Mouse (Mus musculus): ENCODE results near the gene Rab3b. TPM values are rescaled to one million over a fixed set of nuclear protein-coding genes. Genes with fewer than 3 reads are reported as not detected.

Rab3b gene
- polyA plus RNA-seq, 1 experiment from 2014 or later, result 29.5 TPM

- H3K4me1 ChIP-seq, result no peaks in the 10 kb centered on the region
- H3K9ac ChIP-seq (replicated peaks), result no peak overlapping the region
- H3K36me3 ChIP-seq, result no peaks in the 10 kb centered on the region
- H3K4me2 ChIP-seq (replicated peaks), result no peak overlapping the region
- no peak overlapping the region for H3K27ac ChIP-seq (replicated peaks)
- 88% methylated on average over 6 of the region's 6 CpGs for WGBS
- no peak for ATAC-seq (ENCODE audit: low FRiP score, low read depth)
- no peaks in the 10 kb centered on the region for H3K9me3 ChIP-seq
- H3K4me3 ChIP-seq, result no peak overlapping the region
- H3K27me3 ChIP-seq, result no peaks in the 10 kb centered on the region
Measured at GRCm38 (mm10) chr4:108963017-108963416, 84.2 kb downstream of the Rab3b start.

GRCm38 (mm10) chr4:108969517-108969916 lies 90.7 kb downstream of the Rab3b start:
- H3K36me3 ChIP-seq, result no peaks in the 10 kb centered on the region
- H3K27me3 ChIP-seq, result no peaks in the 10 kb centered on the region
- 81% methylated on average over 3 of the region's 3 CpGs for WGBS
- no peak overlapping the region for H3K4me2 ChIP-seq (replicated peaks)
- no peaks in the 10 kb centered on the region for H3K9me3 ChIP-seq
- no peak for ATAC-seq (ENCODE audit: low FRiP score, low read depth)
- no peak overlapping the region for H3K4me3 ChIP-seq
- no peak overlapping the region for H3K9ac ChIP-seq (replicated peaks)
- H3K27ac ChIP-seq (replicated peaks), result no peak overlapping the region
- no peaks in the 10 kb centered on the region for H3K4me1 ChIP-seq

GRCm38 (mm10) chr4:108971054-108971453 lies 92.2 kb downstream of the Rab3b start:
- whole genome bisulfite sequencing, result 84% methylated on average over 5 of the region's 5 CpGs
- no peak overlapping the region for H3K9ac ChIP-seq (replicated peaks)
- H3K27me3 ChIP-seq, result 0 out of 2 replicates have a peak, but pooled peaks cover 2% of the 10 kb centered on the region
- H3K4me1 ChIP-seq, result no peaks in the 10 kb centered on the region
- no peak overlapping the region for H3K27ac ChIP-seq (replicated peaks)
- no peaks in the 10 kb centered on the region for H3K36me3 ChIP-seq
- H3K4me2 ChIP-seq (replicated peaks), result no peak overlapping the region
- ATAC-seq (ENCODE audit: low FRiP score, low read depth), result no peak
- H3K9me3 ChIP-seq, result no peaks in the 10 kb centered on the region
- H3K4me3 ChIP-seq, result no peak overlapping the region

- no peak for ATAC-seq (ENCODE audit: low FRiP score, low read depth)
- Histone ChIP-seq H3K9me3 (no peaks in the 10 kb centered on the region), H3K27me3 (0 out of 2 replicates have a peak, but pooled peaks cover 4% of the 10 kb centered on the region), H3K36me3 (no peaks in the 10 kb centered on the region), H3K4me2 (replicated peaks) (no peak overlapping the region), H3K27ac (replicated peaks) (no peak overlapping the region), H3K4me1 (no peaks in the 10 kb centered on the region), H3K9ac (replicated peaks) (no peak overlapping the region), H3K4me3 (no peak overlapping the region)
- 45% methylated on average over 6 of the region's 6 CpGs for WGBS
Measured at GRCm38 (mm10) chr4:108976458-108977071, 97.7 kb downstream of the Rab3b start.

- WGBS, result 67% methylated on average over 1 of the region's 1 CpGs
- Histone ChIP-seq H3K27ac (replicated peaks) (no peak overlapping the region), H3K27me3 (no peaks in the 10 kb centered on the region), H3K4me2 (replicated peaks) (no peak overlapping the region), H3K36me3 (no peaks in the 10 kb centered on the region), H3K4me3 (no peak overlapping the region), H3K4me1 (no peaks in the 10 kb centered on the region), H3K9me3 (no peaks in the 10 kb centered on the region), H3K9ac (replicated peaks) (no peak overlapping the region)
- ATAC-seq (ENCODE audit: low FRiP score, low read depth), result no peak
Measured at GRCm38 (mm10) chr4:108986833-108987472, 108.1 kb downstream of the Rab3b start.

- H3K4me1 ChIP-seq, result no peaks in the 10 kb centered on the region
- H3K9ac ChIP-seq (replicated peaks), result no peak overlapping the region
- H3K4me2 ChIP-seq (replicated peaks), result no peak overlapping the region
- H3K4me3 ChIP-seq, result no peak overlapping the region
- no peaks in the 10 kb centered on the region for H3K27me3 ChIP-seq
- no peak overlapping the region for H3K27ac ChIP-seq (replicated peaks)
- no peak for ATAC-seq (ENCODE audit: low FRiP score, low read depth)
- no peaks in the 10 kb centered on the region for H3K9me3 ChIP-seq
- H3K36me3 ChIP-seq, result no peaks in the 10 kb centered on the region
- 80% methylated on average over 4 of the region's 4 CpGs for WGBS
Measured at GRCm38 (mm10) chr4:108987473-108987842, 108.6 kb downstream of the Rab3b start.

GRCm38 (mm10) chr4:108989430-108989829 lies 110.6 kb downstream of the Rab3b start:
- H3K36me3 ChIP-seq, result no peaks in the 10 kb centered on the region
- ATAC-seq (ENCODE audit: low FRiP score, low read depth), result no peak
- H3K4me2 ChIP-seq (replicated peaks), result no peak overlapping the region
- no peaks in the 10 kb centered on the region for H3K4me1 ChIP-seq
- no peak overlapping the region for H3K27ac ChIP-seq (replicated peaks)
- H3K9me3 ChIP-seq, result no peaks in the 10 kb centered on the region
- no peaks in the 10 kb centered on the region for H3K27me3 ChIP-seq
- no peak overlapping the region for H3K9ac ChIP-seq (replicated peaks)
- WGBS, result 72% methylated on average over 2 of the region's 2 CpGs
- H3K4me3 ChIP-seq, result no peak overlapping the region

- no peaks in the 10 kb centered on the region for H3K9me3 ChIP-seq
- ATAC-seq (ENCODE audit: low FRiP score, low read depth), result no peak
- no peak overlapping the region for H3K9ac ChIP-seq (replicated peaks)
- H3K36me3 ChIP-seq, result no peaks in the 10 kb centered on the region
- no peaks in the 10 kb centered on the region for H3K27me3 ChIP-seq
- H3K27ac ChIP-seq (replicated peaks), result no peak overlapping the region
- H3K4me3 ChIP-seq, result no peak overlapping the region
- H3K4me2 ChIP-seq (replicated peaks), result no peak overlapping the region
- H3K4me1 ChIP-seq, result no peaks in the 10 kb centered on the region
Measured at GRCm38 (mm10) chr4:108990032-108990431, 111.2 kb downstream of the Rab3b start.

GRCm38 (mm10) chr4:108990571-108990970 lies 111.7 kb downstream of the Rab3b start:
- no peaks in the 10 kb centered on the region for H3K9me3 ChIP-seq
- no peak overlapping the region for H3K4me2 ChIP-seq (replicated peaks)
- no peak overlapping the region for H3K4me3 ChIP-seq
- H3K27me3 ChIP-seq, result no peaks in the 10 kb centered on the region
- ATAC-seq (ENCODE audit: low FRiP score, low read depth), result no peak
- no peaks in the 10 kb centered on the region for H3K4me1 ChIP-seq
- no peak overlapping the region for H3K9ac ChIP-seq (replicated peaks)
- WGBS, result 89% methylated on average over 6 of the region's 6 CpGs
- no peaks in the 10 kb centered on the region for H3K36me3 ChIP-seq
- no peak overlapping the region for H3K27ac ChIP-seq (replicated peaks)

- Histone ChIP-seq H3K4me1 (no peaks in the 10 kb centered on the region), H3K9ac (replicated peaks) (no peak overlapping the region), H3K27ac (replicated peaks) (no peak overlapping the region), H3K9me3 (no peaks in the 10 kb centered on the region), H3K4me3 (no peak overlapping the region), H3K27me3 (no peaks in the 10 kb centered on the region), H3K36me3 (no peaks in the 10 kb centered on the region), H3K4me2 (replicated peaks) (no peak overlapping the region)
- ATAC-seq (ENCODE audit: low FRiP score, low read depth), result no peak
Measured at GRCm38 (mm10) chr4:108991811-108992210, 112.9 kb downstream of the Rab3b start.

Other genes starting within 250 kb of the Rab3b start
- 1.5 and 1.7 TPM in 2 replicates for gene 3110021N24Rik, start 159.4 kb upstream of the Rab3b start, polyA plus RNA-seq (2016; fragmentation: Nextera tagmentation; extraction: Ambion mirVana)
- gene Zfyve9, start 98.3 kb upstream of the Rab3b start, polyA plus RNA-seq (2016; fragmentation: Nextera tagmentation; extraction: Ambion mirVana), result 5.4 and 5.7 TPM in 2 replicates
- gene Btf3l4, start 45.4 kb upstream of the Rab3b start, polyA plus RNA-seq (2016; fragmentation: Nextera tagmentation; extraction: Ambion mirVana), result 238 and 256 TPM in 2 replicates
- 99.0 and 105 TPM in 2 replicates for gene Txndc12, start 44.5 kb upstream of the Rab3b start, polyA plus RNA-seq (2016; fragmentation: Nextera tagmentation; extraction: Ambion mirVana)
- 36.6 and 44.3 TPM in 2 replicates for gene Kti12, start 31.3 kb upstream of the Rab3b start, polyA plus RNA-seq (2016; fragmentation: Nextera tagmentation; extraction: Ambion mirVana)
- 2.3 and 2.4 TPM in 2 replicates for gene A730015C16Rik, start 30.4 kb upstream of the Rab3b start, polyA plus RNA-seq (2016; fragmentation: Nextera tagmentation; extraction: Ambion mirVana)
- gene Nrd1, start 121.6 kb downstream of the Rab3b start, polyA plus RNA-seq (2016; fragmentation: Nextera tagmentation; extraction: Ambion mirVana), result 107 and 112 TPM in 2 replicates

Measured in midbrain, embryonic 12.5 days (tissue).